Mouse (Mus musculus): ENCODE measurements around the gene Eid1.

Gene Eid1

DNA sequence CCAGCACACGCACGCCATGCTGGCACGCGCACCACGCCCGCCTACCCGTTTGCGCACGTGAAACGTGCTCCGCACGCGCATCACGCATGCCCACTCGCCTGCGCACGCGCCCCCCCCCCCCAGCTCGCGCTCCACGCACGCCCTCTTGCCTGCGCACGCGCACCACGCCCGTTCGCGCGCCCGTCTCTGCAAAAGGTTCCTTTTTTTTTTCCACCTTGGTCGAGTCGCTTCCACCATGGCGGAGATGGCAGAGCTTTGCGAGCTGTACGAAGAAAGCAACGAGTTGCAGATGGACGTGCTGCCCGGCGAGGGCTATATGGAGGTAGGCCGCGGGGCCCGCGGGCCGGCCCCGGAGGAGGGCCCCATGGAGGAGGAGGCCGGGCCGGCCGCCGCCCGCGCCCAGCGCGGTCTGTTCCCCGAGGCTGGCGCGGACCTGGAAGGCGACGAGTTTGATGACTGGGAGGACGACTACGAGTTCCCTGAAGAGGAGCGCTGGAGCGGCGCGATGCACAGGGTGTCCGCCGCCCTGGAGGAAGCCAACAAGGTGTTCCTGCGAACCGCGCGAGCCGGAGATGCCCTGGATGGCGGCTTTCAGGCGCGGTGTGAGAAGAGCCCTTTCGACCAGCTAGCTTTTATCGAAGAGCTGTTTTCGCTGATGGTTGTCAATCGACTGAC, at the start of gene Eid1:
Gene Eid1, plus strand, starts transcription at position 139 of the 675 bp plus-strand sequence.
- peak; percentile 69 to 73 for DNase-seq

DNA sequence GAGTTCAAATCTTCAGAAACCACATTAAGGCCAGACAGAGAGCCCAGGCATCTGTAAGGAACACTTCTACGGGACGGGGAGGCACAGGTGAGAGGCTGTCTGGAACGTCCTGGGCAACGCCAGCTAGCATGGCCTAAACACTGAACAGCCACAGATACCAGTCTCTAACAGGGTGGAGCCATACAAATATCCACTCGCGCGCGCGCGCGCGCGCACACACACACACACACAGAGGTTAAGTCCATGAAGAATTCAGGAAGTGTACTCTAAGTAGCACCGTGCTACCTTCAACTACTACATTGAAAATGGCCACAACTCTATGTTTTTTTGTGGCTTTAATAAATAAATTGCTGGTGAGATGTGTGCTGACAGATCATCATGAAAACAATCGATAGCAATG, 49.7 kb upstream of the Eid1 start:
- no peak for DNase-seq

DNA sequence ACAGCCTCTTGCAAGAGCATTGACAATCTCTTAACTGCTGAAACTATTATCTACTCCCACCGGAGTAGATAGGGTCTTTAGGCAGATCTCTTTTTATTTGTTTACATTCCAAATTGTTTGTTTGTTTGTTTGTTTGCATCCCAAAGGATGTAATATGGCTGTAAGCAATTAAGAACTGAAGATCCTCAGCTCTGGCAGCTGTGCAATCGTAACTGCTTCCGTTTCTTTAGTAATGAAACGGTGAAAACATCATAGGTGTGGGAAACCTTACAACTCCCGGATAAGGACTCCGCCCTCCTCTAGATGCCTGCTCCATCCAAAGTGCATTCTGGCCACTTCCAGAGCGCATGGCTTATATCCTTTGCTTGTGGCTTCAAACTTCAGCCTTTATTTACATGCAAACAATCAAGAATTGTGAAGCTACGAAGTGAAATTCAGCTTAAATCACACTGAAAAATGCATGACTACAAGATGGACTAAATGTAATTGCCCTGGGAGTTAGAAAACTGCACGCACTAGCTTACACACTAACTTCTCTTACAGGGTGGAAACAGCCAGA, 48.7 kb upstream of the Eid1 start:
- no peak for DNase-seq

DNA sequence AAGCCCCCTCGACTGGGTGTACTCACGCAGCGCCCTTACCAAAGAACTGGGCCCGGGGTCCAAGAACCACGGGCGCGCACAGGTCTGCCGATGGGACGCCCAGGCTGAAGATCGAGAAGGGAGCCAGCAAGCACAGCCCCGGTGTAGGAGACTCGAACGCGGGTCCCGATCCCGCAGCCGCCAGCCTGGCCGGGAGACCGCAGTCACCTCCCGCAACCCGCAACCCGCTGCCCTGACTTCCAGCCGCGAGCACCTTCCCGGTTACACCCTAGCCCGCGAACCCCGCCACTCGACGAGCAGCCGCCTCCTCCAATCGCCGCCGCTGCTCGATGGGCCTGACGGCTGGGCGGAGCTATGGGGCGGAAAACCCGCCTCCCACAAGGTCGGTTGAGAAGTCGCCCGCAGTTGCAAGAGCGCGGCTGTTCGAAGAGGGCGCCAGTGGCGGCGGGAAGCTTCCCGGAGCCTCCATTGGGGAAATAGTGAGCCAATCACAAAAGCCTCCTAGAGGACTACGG, 48.0 kb upstream of the Eid1 start, which contains the start of gene Cep152:
Gene Cep152, minus strand, starts transcription at position 277 of the 515 bp plus-strand sequence.
- peak; percentile 93 to 96 for DNase-seq

- no peak for DNase-seq
Observed at GRCm38 (mm10) chr2:125626536-125626935, 46.4 kb upstream of the Eid1 start.

DNA sequence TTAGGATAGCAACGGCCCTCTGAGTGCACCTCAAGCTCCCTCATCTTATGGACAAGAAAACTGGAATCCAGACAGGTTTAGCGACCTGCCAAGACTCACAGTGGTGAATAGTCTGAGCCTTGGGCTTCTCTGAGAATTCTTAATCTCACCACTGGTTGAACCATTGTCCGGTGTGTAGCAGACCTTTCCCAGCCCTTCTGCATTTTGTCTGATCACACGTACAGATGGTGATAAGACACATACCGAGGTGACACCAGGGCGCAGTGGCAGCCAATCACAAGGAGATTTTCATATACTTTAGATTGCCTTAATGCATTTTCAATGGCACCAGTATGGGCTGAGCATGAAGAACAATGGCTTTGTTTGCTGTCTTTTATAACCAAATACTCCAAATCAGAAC, 44.4 kb upstream of the Eid1 start:
- DNase-seq, result no peak

DNA sequence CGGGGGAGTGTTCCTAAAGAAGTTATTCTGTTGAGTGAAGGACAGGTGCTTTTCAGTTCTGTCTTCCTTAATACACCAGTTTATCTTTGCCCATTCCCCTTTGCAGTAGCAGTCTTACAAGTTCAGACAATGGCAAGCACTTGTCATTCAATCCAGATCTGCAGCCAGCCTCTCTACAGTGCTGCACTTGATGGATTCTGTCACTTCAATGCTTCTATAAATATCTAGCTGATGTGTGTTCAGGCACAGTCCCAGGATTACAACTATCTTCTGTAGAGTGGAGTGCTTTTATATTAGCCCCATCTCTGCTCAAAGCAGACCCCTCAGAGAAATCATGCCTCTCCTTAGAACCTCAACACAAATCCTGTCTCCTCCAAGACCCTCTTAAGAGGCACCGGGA, 42.9 kb upstream of the Eid1 start:
- no peak for DNase-seq

DNA sequence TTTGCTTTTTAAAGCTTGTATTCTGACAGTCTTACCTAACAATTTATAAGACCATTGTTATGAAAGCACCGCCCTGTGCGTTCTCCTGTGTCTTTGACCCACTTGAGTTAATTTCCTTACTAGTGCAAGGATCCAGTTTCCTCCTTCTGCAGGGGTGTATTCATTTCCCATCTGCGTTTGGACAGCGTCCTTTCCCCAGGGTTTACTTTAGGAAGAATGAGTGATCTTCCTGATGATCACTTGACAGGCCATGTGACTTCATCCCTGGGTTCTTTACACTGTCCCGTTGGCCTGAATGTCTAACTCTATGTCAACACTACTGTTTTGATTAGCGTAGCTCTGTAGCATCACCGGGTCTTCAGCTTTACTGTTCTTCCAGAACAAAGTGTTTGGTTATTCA, 35.6 kb upstream of the Eid1 start:
- DNase-seq, result no peak

DNA sequence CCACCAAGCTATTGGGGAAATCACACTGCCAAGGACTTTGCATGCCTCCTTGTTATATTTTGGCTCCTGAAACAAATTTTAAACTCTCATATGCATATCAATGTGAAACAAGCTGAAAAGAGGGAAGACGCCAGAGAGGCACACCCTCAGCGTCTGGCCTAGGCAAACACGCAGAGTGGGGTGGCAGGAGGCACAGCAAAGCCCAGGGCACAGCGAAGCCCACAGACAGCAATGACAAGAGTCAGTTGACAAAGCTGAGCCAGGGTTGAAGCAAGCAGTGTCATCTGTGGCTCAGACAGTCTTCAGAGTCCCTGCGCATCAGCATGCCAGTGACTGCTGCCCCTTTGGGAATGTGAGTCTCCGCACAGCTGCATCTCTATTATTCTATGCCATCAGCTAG, 28.0 kb upstream of the Eid1 start:
- DNase-seq, result no peak

DNA sequence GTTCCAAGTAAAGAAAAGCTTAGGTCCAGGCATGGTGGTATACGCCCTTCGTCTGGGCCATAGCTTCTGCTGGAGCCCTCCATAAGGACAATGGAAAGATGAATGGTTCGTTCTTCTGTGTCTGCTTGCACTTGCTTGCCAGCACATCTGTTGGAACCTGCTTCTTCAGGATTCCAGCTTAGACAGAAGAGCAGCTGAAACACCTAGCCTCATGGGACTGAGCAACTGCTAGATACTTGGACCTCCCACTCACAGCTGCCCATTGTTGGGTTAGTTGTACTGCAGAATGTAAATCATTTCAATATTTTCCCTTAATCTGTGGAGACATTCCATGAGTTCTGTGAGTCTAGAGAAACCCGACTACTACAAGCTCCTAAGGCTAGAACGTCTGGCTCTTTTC, 22.9 kb upstream of the Eid1 start:
- no peak for DNase-seq

GRCm38 (mm10) chr2:125650742-125651352, 22.0 kb upstream of the Eid1 start:
- no peak for DNase-seq

DNA sequence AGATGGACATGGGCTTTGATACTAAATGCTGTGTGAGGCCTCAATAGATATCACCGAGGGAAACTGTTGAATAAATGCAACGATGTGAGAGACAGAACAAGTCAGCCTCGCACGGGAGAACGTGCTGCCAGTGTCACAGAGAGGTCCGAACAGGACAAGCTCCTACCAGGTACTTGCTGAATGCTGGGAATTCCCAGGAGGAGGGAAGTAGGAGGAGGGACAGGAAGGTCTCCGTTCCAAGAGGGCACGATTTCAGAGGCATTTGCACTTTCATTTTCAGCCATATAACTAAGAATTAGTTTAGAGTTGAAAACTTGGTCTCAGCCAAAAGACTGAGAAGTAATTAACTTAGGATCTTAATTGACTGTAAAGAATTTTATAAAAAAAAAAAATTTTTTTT, 21.3 kb upstream of the Eid1 start:
- DNase-seq, result no peak

DNA sequence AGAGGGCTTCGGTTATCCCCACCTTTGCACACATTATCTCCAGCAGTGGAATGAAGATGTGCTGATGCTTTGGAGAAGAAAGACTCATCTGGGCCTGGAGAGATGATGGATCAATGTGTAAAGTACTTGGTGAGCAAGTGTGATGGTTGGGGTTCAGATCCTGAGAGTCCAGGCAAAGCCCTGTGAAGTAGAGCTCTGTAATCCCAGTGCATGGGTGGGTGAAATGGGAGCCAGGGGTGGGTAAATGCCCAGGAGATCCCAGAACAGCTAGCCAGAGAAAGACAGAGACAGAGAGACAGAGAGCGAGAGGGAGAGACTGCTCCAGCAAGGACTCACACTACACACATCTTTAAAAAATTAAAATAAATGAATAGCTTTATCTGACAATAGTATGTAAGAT, 19.6 kb upstream of the Eid1 start:
- no peak for DNase-seq

DNA sequence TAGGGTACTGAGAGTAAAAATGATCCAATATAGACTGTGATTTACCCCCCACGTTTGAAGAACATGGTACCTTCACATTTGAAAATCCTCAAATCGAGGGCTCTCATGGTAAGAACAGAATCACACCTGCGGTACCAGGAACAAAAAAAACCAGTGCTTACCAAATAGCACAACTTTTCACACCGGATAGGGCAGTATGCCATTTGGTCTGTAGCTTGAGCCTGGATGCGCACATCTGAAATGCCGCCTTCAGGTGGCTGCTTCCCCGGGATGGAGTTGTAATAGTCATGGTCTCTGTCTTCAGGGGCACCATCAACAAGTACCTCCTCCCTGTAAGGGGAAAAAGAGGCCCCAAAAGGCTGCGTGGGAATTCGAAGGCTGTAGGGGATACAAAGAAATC, 17.5 kb upstream of the Eid1 start:
- no peak for DNase-seq

GRCm38 (mm10) chr2:125659823-125660536, 12.9 kb upstream of the Eid1 start:
- DNase-seq, result peak in 1 of 2 experiments; percentile 54

DNA sequence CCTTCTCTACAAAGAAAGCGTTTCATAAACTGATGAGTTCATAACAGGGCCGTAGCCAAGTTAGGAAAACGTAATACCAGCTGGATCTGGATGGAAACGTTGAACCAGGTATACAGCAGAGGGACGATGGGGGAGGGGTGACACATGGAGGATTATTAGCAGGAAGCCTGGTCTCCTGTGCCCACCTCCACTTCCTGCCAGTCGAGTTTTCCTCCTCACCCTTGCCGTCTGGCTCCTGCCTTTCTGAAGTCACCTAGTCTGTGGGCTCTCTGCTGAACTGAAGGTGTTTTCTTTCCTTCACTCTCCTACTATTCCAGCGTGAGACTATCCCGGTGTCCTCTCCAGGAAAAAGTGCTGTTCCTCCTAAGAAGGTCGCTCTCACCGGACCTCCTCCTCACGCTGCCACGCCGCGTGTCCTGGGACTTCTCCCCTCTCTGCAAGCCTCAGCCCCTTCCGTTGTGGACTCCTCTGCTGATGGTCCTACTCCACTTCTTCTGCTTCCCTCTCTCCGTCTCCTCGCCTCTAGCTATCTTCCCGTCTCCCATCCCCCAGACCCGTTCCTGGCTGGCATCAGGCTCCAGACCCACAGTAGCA, 12.3 kb upstream of the Eid1 start:
- peak in 1 of 2 experiments; percentile 11 for DNase-seq

GRCm38 (mm10) chr2:125661156-125661555, 11.7 kb upstream of the Eid1 start:
- DNase-seq, result no peak

DNA sequence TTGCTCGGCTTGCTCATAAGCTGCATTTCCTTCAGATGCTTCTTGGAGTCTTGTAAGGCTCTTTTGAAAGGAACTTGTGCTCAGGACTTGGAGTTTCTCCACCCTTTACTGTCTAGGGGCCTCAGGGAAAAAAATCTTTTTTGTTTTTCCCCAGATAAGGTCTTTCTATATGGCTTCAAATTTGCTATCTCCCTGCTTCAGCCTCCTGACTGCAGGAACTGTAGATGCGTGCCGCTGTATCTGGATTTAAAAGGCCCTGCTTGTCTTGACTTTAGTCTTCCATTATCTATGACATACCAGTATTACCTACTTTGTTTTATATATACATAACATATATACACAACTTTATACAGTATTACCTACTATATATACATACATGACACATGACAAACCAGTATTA, 10.4 kb upstream of the Eid1 start:
- no peak for DNase-seq

- no peak for DNase-seq
Observed at GRCm38 (mm10) chr2:125665213-125665612, 7.7 kb upstream of the Eid1 start.

GRCm38 (mm10) chr2:125665909-125666308, 7.0 kb upstream of the Eid1 start:
- no peak for DNase-seq

- DNase-seq, result no peak
Observed at GRCm38 (mm10) chr2:125666668-125667067, 6.2 kb upstream of the Eid1 start.

DNA sequence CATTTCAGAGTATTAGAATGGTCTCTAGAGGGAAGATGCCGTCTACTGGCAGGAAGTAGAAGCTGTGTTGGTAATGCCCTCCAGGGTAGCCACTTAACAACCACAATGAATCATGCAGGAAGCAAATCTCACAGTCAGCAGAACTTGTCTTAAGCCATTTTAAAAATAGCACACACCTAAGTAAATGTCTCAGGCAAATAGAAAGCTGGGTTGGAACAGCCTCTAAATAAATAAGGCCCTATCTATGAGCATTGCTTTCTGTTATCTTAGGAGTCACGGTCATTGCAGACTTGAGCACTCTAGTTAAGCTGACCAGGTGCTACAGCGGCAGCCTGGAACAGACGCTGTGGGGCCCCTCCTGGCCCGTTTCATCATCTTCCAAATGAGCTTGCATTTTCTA, 5.7 kb upstream of the Eid1 start:
- no peak for DNase-seq

DNA sequence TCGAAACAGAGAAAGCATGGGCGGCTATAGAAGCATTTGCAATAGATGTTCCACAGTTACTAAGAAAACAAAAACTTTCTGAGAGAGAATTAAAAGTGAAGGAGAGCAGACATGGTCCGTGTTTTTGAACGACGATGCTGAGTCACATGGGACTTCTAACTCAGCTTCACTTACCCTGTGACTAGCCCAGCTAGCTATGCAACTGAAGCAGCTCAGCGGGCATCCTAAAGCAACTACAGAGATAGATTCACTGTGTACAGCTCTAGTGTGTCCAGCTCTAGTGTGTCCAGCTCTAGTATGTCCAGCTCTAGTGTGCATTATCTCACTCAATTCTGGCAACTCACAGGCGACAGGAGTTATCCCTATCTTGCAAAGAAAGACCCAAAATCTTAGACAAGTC, 5.2 kb upstream of the Eid1 start:
- DNase-seq, result no peak
